In genomic region chr7:49280427-49280826, GRCm38 (mm10) we compare ENCODE assay signal across 31 mouse cellular contexts.
A peak's percentile ranks its signal among the peaks of the same experiment; 100 is the strongest.
DNase-seq lines count a peak whose midpoint lies in the region; ATAC-seq and TF ChIP-seq lines count a peak whose summit lies in the region.
"Had no signal": no experiment of that assay in that cellular context is flagged by ENCODE, and none has a peak within 500 bp of the region (broad histone marks: within the 10 kb centered on the region; RNA-seq: fewer than 3 reads in every experiment).

No protein-coding gene starts in this region.

- DNase-seq in kidney, postnatal 0 days (ENCODE audit: low spot score), result peak; percentile 29
- peak; percentile 43 for DNase-seq in lung, embryonic 14.5 days
- DNase-seq in lung, postnatal 14 days, result no peak
- peak; percentile 51 for DNase-seq in testis, postnatal 14 days (ENCODE audit: low spot score)
- DNase-seq in testis, postnatal 10 days (ENCODE audit: low spot score), result no peak
- DNase-seq in midbrain, embryonic 11.5 days (ENCODE audit: low spot score, missing footprints), result no peak
- DNase-seq: adrenal gland, adult 8-10 months; adrenal gland, postnatal 25 days; cerebellum, adult 11-12 months; cerebellum, adult 8-10 months; cerebellum, postnatal 10 days; cerebellum, postnatal 36 days; embryo, embryonic 11 days; forebrain, postnatal 0 days; gastrocnemius, adult 2 months; gastrocnemius, postnatal 25 days; heart, adult 18-20 months; heart, postnatal 10 days; heart, postnatal 36 days had no signal

- no peaks in the 10 kb centered on the region for H3K9me3 ChIP-seq in kidney, postnatal 0 days (replicated peaks; ENCODE audit: low read length)
- no peaks in the 10 kb centered on the region for H3K9me3 ChIP-seq in kidney, embryonic 16.5 days (ENCODE audit: low read length)
- no peaks in the 10 kb centered on the region for H3K9me3 ChIP-seq in lung, embryonic 14.5 days (ENCODE audit: low read depth, low read length)
- no peaks in the 10 kb centered on the region for H3K9me3 ChIP-seq in midbrain, embryonic 11.5 days (ENCODE audit: control insufficient read depth, low read length)
- H3K9me3 ChIP-seq in forebrain, embryonic 16.5 days (ENCODE audit: control insufficient read depth, low read length), result no peaks in the 10 kb centered on the region
- H3K9me3 ChIP-seq: embryonic facial prominence, embryonic 10.5 days; embryonic facial prominence, embryonic 13.5 days; forebrain, embryonic 10.5 days; forebrain, embryonic 13.5 days; heart, embryonic 12.5 days; heart, embryonic 15.5 days; hindbrain, embryonic 10.5 days; hindbrain, embryonic 13.5 days had no signal

- no peak overlapping the region for H3K4me2 ChIP-seq in kidney, postnatal 0 days (ENCODE audit: low read length)
- H3K4me2 ChIP-seq in kidney, embryonic 16.5 days (replicated peaks; ENCODE audit: low read depth, low read length), result no peak overlapping the region
- H3K4me2 ChIP-seq in lung, embryonic 14.5 days, result no peak overlapping the region
- H3K4me2 ChIP-seq in midbrain, embryonic 11.5 days, result no peak overlapping the region
- H3K4me2 ChIP-seq in forebrain, embryonic 16.5 days (ENCODE audit: low read length), result no peak overlapping the region
- H3K4me2 ChIP-seq: embryonic facial prominence, embryonic 13.5 days; forebrain, embryonic 13.5 days; heart, embryonic 12.5 days; heart, embryonic 15.5 days; hindbrain, embryonic 13.5 days had no signal

- no peaks in the 10 kb centered on the region for H3K27me3 ChIP-seq in kidney, postnatal 0 days (ENCODE audit: insufficient read depth, low read length)
- H3K27me3 ChIP-seq in kidney, embryonic 16.5 days (ENCODE audit: insufficient read depth, low read length), result no peaks in the 10 kb centered on the region
- H3K27me3 ChIP-seq in lung, embryonic 14.5 days (ENCODE audit: insufficient read depth, low read length), result no peaks in the 10 kb centered on the region
- no peaks in the 10 kb centered on the region for H3K27me3 ChIP-seq in midbrain, embryonic 11.5 days (ENCODE audit: control insufficient read depth, insufficient read depth, low read length)
- no peaks in the 10 kb centered on the region for H3K27me3 ChIP-seq in forebrain, embryonic 16.5 days (replicated peaks; ENCODE audit: control insufficient read depth, insufficient read depth, low read length)
- H3K27me3 ChIP-seq: embryonic facial prominence, embryonic 13.5 days; forebrain, embryonic 13.5 days; hindbrain, embryonic 13.5 days had no signal

- TF ChIP-seq CTCF in kidney, postnatal 0 days (IDR thresholded peaks at IDR 0.05; ENCODE audit: low read depth), result no peak
- TF ChIP-seq CTCF in lung, embryonic 14.5 days (IDR thresholded peaks at IDR 0.05; ENCODE audit: low read depth), result no peak

- 42% methylated on average over 5 of the region's 5 CpGs for WGBS in kidney, postnatal 0 days
- 55% methylated on average over 5 of the region's 5 CpGs for WGBS in kidney, embryonic 16.5 days
- WGBS in lung, embryonic 14.5 days, result 69% methylated on average over 5 of the region's 5 CpGs
- 86% methylated on average over 5 of the region's 5 CpGs for WGBS in midbrain, embryonic 11.5 days
- WGBS in forebrain, embryonic 16.5 days, result 84% methylated on average over 5 of the region's 5 CpGs

- 0 out of 2 replicates have a peak, but pooled peaks cover 6% of the 10 kb centered on the region for H3K4me1 ChIP-seq in kidney, postnatal 0 days (replicated peaks; ENCODE audit: insufficient read depth, low read length)
- peaks cover 15% of the 10 kb centered on the region for H3K4me1 ChIP-seq in kidney, embryonic 16.5 days (ENCODE audit: insufficient read depth, low read length)
- peaks cover 14% of the 10 kb centered on the region for H3K4me1 ChIP-seq in lung, embryonic 14.5 days (ENCODE audit: insufficient read depth)
- H3K4me1 ChIP-seq in midbrain, embryonic 11.5 days (ENCODE audit: control insufficient read depth, insufficient read depth, low read length), result no peaks in the 10 kb centered on the region
- peaks cover 32% of the 10 kb centered on the region for H3K4me1 ChIP-seq in forebrain, embryonic 16.5 days (replicated peaks; ENCODE audit: control insufficient read depth, insufficient read depth, low read length)

- H3K27ac ChIP-seq in kidney, postnatal 0 days, result no peak overlapping the region
- H3K27ac ChIP-seq in kidney, embryonic 16.5 days (ENCODE audit: low read length), result no peak overlapping the region
- no peak overlapping the region for H3K27ac ChIP-seq in lung, embryonic 14.5 days (ENCODE audit: low read depth)
- H3K27ac ChIP-seq in midbrain, embryonic 11.5 days (ENCODE audit: low read depth, low read length), result no peak overlapping the region
- H3K27ac ChIP-seq in forebrain, embryonic 16.5 days (ENCODE audit: low read length), result no peak overlapping the region
- H3K27ac ChIP-seq: embryonic facial prominence, embryonic 10.5 days; embryonic facial prominence, embryonic 13.5 days; forebrain, embryonic 10.5 days; forebrain, embryonic 13.5 days; gastrocnemius, adult 2 months; heart, embryonic 15.5 days; hindbrain, embryonic 10.5 days; hindbrain, embryonic 13.5 days had no signal

- ATAC-seq in kidney, postnatal 0 days (replicated peaks; ENCODE audit: low FRiP score, low read depth), result no peak
- ATAC-seq in kidney, embryonic 16.5 days (ENCODE audit: low FRiP score, low TSS enrichment), result no peak
- ATAC-seq in lung, embryonic 14.5 days (ENCODE audit: insufficient read depth), result no peak
- no peak for ATAC-seq in midbrain, embryonic 11.5 days (ENCODE audit: low FRiP score)
- no peak for ATAC-seq in forebrain, embryonic 16.5 days
- ATAC-seq: activated CD4-positive, CD25-positive, alpha-beta regulatory T cell, adult 4 months; forebrain, embryonic 13.5 days; forebrain, postnatal 0 days had no signal

- no peaks in the 10 kb centered on the region for H3K36me3 ChIP-seq in kidney, postnatal 0 days (ENCODE audit: insufficient read depth, low read length)
- no peaks in the 10 kb centered on the region for H3K36me3 ChIP-seq in kidney, embryonic 16.5 days (ENCODE audit: insufficient read depth, low read length)
- H3K36me3 ChIP-seq in lung, embryonic 14.5 days (ENCODE audit: insufficient read depth), result no peaks in the 10 kb centered on the region
- no peaks in the 10 kb centered on the region for H3K36me3 ChIP-seq in midbrain, embryonic 11.5 days (ENCODE audit: control insufficient read depth, insufficient read depth, low read length)
- no peaks in the 10 kb centered on the region for H3K36me3 ChIP-seq in forebrain, embryonic 16.5 days (ENCODE audit: control insufficient read depth, insufficient read depth)
- H3K36me3 ChIP-seq: embryonic facial prominence, embryonic 10.5 days; embryonic facial prominence, embryonic 13.5 days; forebrain, embryonic 10.5 days; heart, embryonic 12.5 days; heart, embryonic 15.5 days; hindbrain, embryonic 10.5 days; hindbrain, embryonic 13.5 days had no signal

- no peak overlapping the region for H3K4me3 ChIP-seq in kidney, postnatal 0 days (replicated peaks; ENCODE audit: low read depth, low read length)
- no peak overlapping the region for H3K4me3 ChIP-seq in kidney, embryonic 16.5 days (ENCODE audit: low read length)
- H3K4me3 ChIP-seq in lung, embryonic 14.5 days (ENCODE audit: low read depth, low read length), result no peak overlapping the region
- no peak overlapping the region for H3K4me3 ChIP-seq in midbrain, embryonic 11.5 days (ENCODE audit: low read depth, low read length)
- no peak overlapping the region for H3K4me3 ChIP-seq in forebrain, embryonic 16.5 days (replicated peaks; ENCODE audit: low read length)
- H3K4me3 ChIP-seq: embryonic facial prominence, embryonic 10.5 days; embryonic facial prominence, embryonic 13.5 days; erythroblast, embryonic 14.5 days; forebrain, embryonic 10.5 days; forebrain, embryonic 13.5 days; gastrocnemius, adult 2 months; heart, embryonic 12.5 days; heart, embryonic 15.5 days; hindbrain, embryonic 10.5 days; hindbrain, embryonic 13.5 days had no signal

- H3K9ac ChIP-seq in kidney, postnatal 0 days (ENCODE audit: low read depth, low read length), result no peak overlapping the region
- H3K9ac ChIP-seq in kidney, embryonic 16.5 days (replicated peaks; ENCODE audit: low read length), result no peak overlapping the region
- no peak overlapping the region for H3K9ac ChIP-seq in lung, embryonic 14.5 days
- H3K9ac ChIP-seq in midbrain, embryonic 11.5 days (ENCODE audit: low read length), result no peak overlapping the region
- no peak overlapping the region for H3K9ac ChIP-seq in forebrain, embryonic 16.5 days (replicated peaks; ENCODE audit: low read depth, low read length)
- H3K9ac ChIP-seq: embryonic facial prominence, embryonic 13.5 days; forebrain, embryonic 13.5 days; forebrain, postnatal 0 days; heart, embryonic 12.5 days; heart, embryonic 15.5 days; hindbrain, embryonic 13.5 days had no signal

Comparison
In these comparisons a context has a peak if more than half of its experiments do, and no peak if none do; other contexts are left out.
1. DNase-seq: peak in kidney, postnatal 0 days (single experiment), lung, embryonic 14.5 days (single experiment) and testis, postnatal 14 days (single experiment); none in lung, postnatal 14 days (single experiment), testis, postnatal 10 days (single experiment) and midbrain, embryonic 11.5 days (single experiment).